Comparison of ENCODE assay signal across 8 mouse cellular contexts in the genomic region with DNA sequence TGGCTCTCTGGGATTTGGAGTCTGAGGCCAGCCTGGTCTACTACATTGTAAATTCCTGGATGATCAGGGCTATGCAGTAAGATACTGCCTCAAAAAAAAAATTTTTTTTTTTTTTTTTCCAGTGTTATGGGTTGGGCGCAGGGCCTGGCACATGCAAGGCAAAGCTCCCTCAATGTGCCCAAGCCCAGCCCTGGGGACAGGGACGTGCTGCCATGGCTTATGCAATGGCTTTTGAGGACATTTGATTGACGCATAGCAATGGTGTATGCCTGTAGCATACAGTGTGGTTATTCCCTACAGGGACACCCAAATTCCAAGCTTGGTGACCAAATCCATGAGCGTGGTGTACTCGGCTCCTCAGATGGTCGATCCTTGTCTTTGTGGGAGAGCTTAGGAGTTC. TPM values are rescaled to one million over a fixed set of nuclear protein-coding genes. Genes with fewer than 3 reads are reported as not detected.
DNase-seq lines count a peak whose midpoint lies in the region; ATAC-seq lines count a peak whose summit lies in the region.

No protein-coding gene starts in this region.

- no peak for DNase-seq in heart, postnatal 36 days
- DNase-seq in 3134 (ENCODE audit: extremely low read depth, insufficient read length, low spot score): peak; percentile 42
- DNase-seq in cerebellum, adult 18-20 months: no peak
- no peak for DNase-seq in urinary bladder, postnatal 25 days (ENCODE audit: low spot score)
- no peak for DNase-seq in urinary bladder, postnatal 14 days (ENCODE audit: low spot score)

- intact Hi-C loops in heart, postnatal 36 days (cut with DNase I): no loop called here

- no peaks in the 10 kb centered on the region for H3K36me3 ChIP-seq in heart, embryonic 15.5 days
- H3K36me3 ChIP-seq in embryonic facial prominence, embryonic 12.5 days: no peaks in the 10 kb centered on the region
- H3K36me3 ChIP-seq in liver, embryonic 12.5 days: no peaks in the 10 kb centered on the region

- H3K27ac ChIP-seq in heart, embryonic 15.5 days: no peak overlapping the region
- no peak overlapping the region for H3K27ac ChIP-seq in embryonic facial prominence, embryonic 12.5 days
- H3K27ac ChIP-seq in liver, embryonic 12.5 days: no peak overlapping the region

- peak overlapping the region; percentile 51; the same call in 1 of the 2 replicates for H3K4me2 ChIP-seq in heart, embryonic 15.5 days
- H3K4me2 ChIP-seq in embryonic facial prominence, embryonic 12.5 days (replicated peaks): peak overlapping the region; percentile 23; the same call in 1 of the 2 replicates
- H3K4me2 ChIP-seq in liver, embryonic 12.5 days: peak overlapping the region; percentile 56

- WGBS in heart, embryonic 15.5 days: 78% methylated on average over 6 of the region's 6 CpGs
- WGBS in embryonic facial prominence, embryonic 12.5 days: 78% methylated on average over 6 of the region's 6 CpGs
- 75% methylated on average over 6 of the region's 6 CpGs for WGBS in liver, embryonic 12.5 days (ENCODE audit: insufficient replicate concordance)

- peaks cover 4% of the 10 kb centered on the region; the same call in 1 of the 2 replicates for H3K27me3 ChIP-seq in heart, embryonic 15.5 days
- H3K27me3 ChIP-seq in embryonic facial prominence, embryonic 12.5 days: 0 out of 2 replicates have a peak, but pooled peaks cover 3% of the 10 kb centered on the region
- H3K27me3 ChIP-seq in liver, embryonic 12.5 days (replicated peaks): peaks cover 48% of the 10 kb centered on the region

- ATAC-seq in heart, embryonic 15.5 days (replicated peaks; ENCODE audit: insufficient number of reproducible peaks, insufficient read depth, low FRiP score, low read depth): no peak
- no peak for ATAC-seq in embryonic facial prominence, embryonic 12.5 days (ENCODE audit: insufficient number of reproducible peaks, insufficient read depth, low FRiP score, low TSS enrichment)
- ATAC-seq in liver, embryonic 12.5 days: no peak

- H3K9me3 ChIP-seq in heart, embryonic 15.5 days (replicated peaks): no peaks in the 10 kb centered on the region
- no peaks in the 10 kb centered on the region for H3K9me3 ChIP-seq in embryonic facial prominence, embryonic 12.5 days
- H3K9me3 ChIP-seq in liver, embryonic 12.5 days (replicated peaks): no peaks in the 10 kb centered on the region

- peaks cover 12% of the 10 kb centered on the region for H3K4me1 ChIP-seq in heart, embryonic 15.5 days (replicated peaks)
- peaks cover 7% of the 10 kb centered on the region; the same call in 1 of the 2 replicates for H3K4me1 ChIP-seq in embryonic facial prominence, embryonic 12.5 days
- 0 out of 2 replicates have a peak, but pooled peaks cover 4% of the 10 kb centered on the region for H3K4me1 ChIP-seq in liver, embryonic 12.5 days

- H3K4me3 ChIP-seq in heart, embryonic 15.5 days: peak overlapping the region; percentile 23; the same call in 1 of the 2 replicates
- no peak overlapping the region for H3K4me3 ChIP-seq in embryonic facial prominence, embryonic 12.5 days
- no peak overlapping the region; the same call in 1 of the 2 replicates for H3K4me3 ChIP-seq in liver, embryonic 12.5 days

- H3K9ac ChIP-seq in heart, embryonic 15.5 days: no peak overlapping the region
- H3K9ac ChIP-seq in embryonic facial prominence, embryonic 12.5 days: no peak overlapping the region
- no peak overlapping the region for H3K9ac ChIP-seq in liver, embryonic 12.5 days

RNA-seq across cellular contexts. Expression of a gene that starts 5.8 kb away (rescaled TPM):
- polyA plus RNA-seq in heart, embryonic 15.5 days (2015; fragmentation: Nextera tagmentation; extraction: Ambion mirVana): 33.7 and 35.1 TPM in 2 replicates
- 10 to 100 TPM in 1 of 2 experiments, 1 to 10 TPM in 1; 9.5 to 10.5 TPM for total RNA-seq in heart, postnatal 36 days (2021)
- 54.4 and 59.2 TPM in 2 replicates for polyA plus RNA-seq in embryonic facial prominence, embryonic 12.5 days (2016; fragmentation: Nextera tagmentation; extraction: Ambion mirVana)
- polyA plus RNA-seq in liver, embryonic 12.5 days (2016; fragmentation: Nextera tagmentation; extraction: Ambion mirVana): 4.3 and 4.5 TPM in 2 replicates
